Mouse (Mus musculus) brain, embryonic 14.5 days (tissue): Measurements from ENCODE around the gene Hsf4. TPM values are rescaled to one million over a fixed set of nuclear protein-coding genes. Genes with fewer than 3 reads are reported as not detected.

ENCODE experiments used
- DNase-seq: peaks from one replicate; pipeline ENCODE4 v3.0.0-alpha.2; 2011; ENCODE audit warnings: low read depth
- CTCF ChIP-seq: fragments of 200-500 bp; IDR thresholded peaks from 2 replicates; pipeline ENCODE4 v1.5.1; 2012; ENCODE audit warnings: inconsistent platforms, mild to moderate bottlenecking, moderate library complexity, borderline replicate concordance; ENCODE audit not compliant: insufficient read depth, insufficient read length; ENCODE audit errors: extremely low read depth
- POLR2A ChIP-seq: fragments of 200-500 bp; IDR thresholded peaks from 2 replicates; pipeline ENCODE4 v1.6.1; 2012; ENCODE audit warnings: mild to moderate bottlenecking, inconsistent platforms, borderline replicate concordance; ENCODE audit not compliant: poor library complexity, insufficient read depth, insufficient read length, severe bottlenecking; ENCODE audit errors: extremely low read depth
- polyA plus RNA-seq: library from polyadenylated mRNA; depleted of rRNA; stranded (reverse); fragments of >200 nt; gene quantifications from 2 replicates; pipeline ENCODE4 v1.2.3, GENCODE M21; 2012; rRNA removed

The Hsf4 gene
- polyA plus RNA-seq, 1 experiment, result 0.60 TPM

GRCm38 (mm10) chr8:105313622-105314402, 44.2 kb downstream of the Hsf4 start:
- TF ChIP-seq POLR2A (no peak), CTCF (no peak)
- no peak for DNase-seq

GRCm38 (mm10) chr8:105315073-105315769, 45.6 kb downstream of the Hsf4 start:
- DNase-seq, result no peak
- no peak for TF ChIP-seq POLR2A
- no peak for TF ChIP-seq CTCF

GRCm38 (mm10) chr8:105317941-105318340, 48.3 kb downstream of the Hsf4 start:
- DNase-seq, result no peak
- TF ChIP-seq CTCF (no peak), POLR2A (no peak)

GRCm38 (mm10) chr8:105318662-105319190, 49.1 kb downstream of the Hsf4 start:
- DNase-seq, result no peak
- TF ChIP-seq CTCF (no peak), POLR2A (no peak)

- TF ChIP-seq POLR2A, result no peak
- DNase-seq, result no peak
These were observed 53.6 kb downstream of the Hsf4 start for GRCm38 (mm10) chr8:105323183-105323582.

Other genes with a start within 250 kb of the Hsf4 start
- gene Ces3a, start 221.2 kb upstream of the Hsf4 start, polyA plus RNA-seq, result not detected in 2 replicates
- not detected in 2 replicates for gene Ces3b, start 186.0 kb upstream of the Hsf4 start, polyA plus RNA-seq
- 0.04 TPM in 1 of 2 replicates, not detected in the other for gene Ces4a, start 138.0 kb upstream of the Hsf4 start, polyA plus RNA-seq
- 26.5 and 31.9 TPM in 2 replicates for gene Cbfb, start 99.1 kb upstream of the Hsf4 start, polyA plus RNA-seq
- 33.4 and 40.5 TPM in 2 replicates for gene D230025D16Rik, start 44.7 kb upstream of the Hsf4 start, polyA plus RNA-seq
- gene B3gnt9, start 14.6 kb upstream of the Hsf4 start, polyA plus RNA-seq, result 5.9 and 6.6 TPM in 2 replicates
- 7.1 and 7.9 TPM in 2 replicates for gene Tradd, start 5.2 kb upstream of the Hsf4 start, polyA plus RNA-seq
- 1.00 TPM in 2 replicates for gene Fbxl8, start 5.2 kb upstream of the Hsf4 start, polyA plus RNA-seq
- 1.3 and 1.8 TPM in 2 replicates for gene Nol3, start 6.3 kb downstream of the Hsf4 start, polyA plus RNA-seq
- gene 4931428F04Rik, start 20.1 kb downstream of the Hsf4 start, polyA plus RNA-seq, result 176 and 217 TPM in 2 replicates
- gene Exoc3l, start 26.3 kb downstream of the Hsf4 start, polyA plus RNA-seq, result 12.6 and 13.7 TPM in 2 replicates
- gene E2f4, start 27.9 kb downstream of the Hsf4 start, polyA plus RNA-seq, result 89.4 and 126 TPM in 2 replicates
- gene Elmo3, start 35.8 kb downstream of the Hsf4 start, polyA plus RNA-seq, result 2.3 TPM in 2 replicates
- 2.3 and 2.4 TPM in 2 replicates for gene Lrrc29, start 56.5 kb downstream of the Hsf4 start, polyA plus RNA-seq
- 93.6 and 144 TPM in 2 replicates for gene Tmem208, start 56.6 kb downstream of the Hsf4 start, polyA plus RNA-seq
- 5.8 and 7.8 TPM in 2 replicates for gene Fhod1, start 78.2 kb downstream of the Hsf4 start, polyA plus RNA-seq
- 39.3 and 56.1 TPM in 2 replicates for gene Slc9a5, start 79.0 kb downstream of the Hsf4 start, polyA plus RNA-seq
- 11.5 and 13.6 TPM in 2 replicates for gene Plekhg4, start 103.5 kb downstream of the Hsf4 start, polyA plus RNA-seq
- 0.04 and 0.05 TPM in 2 replicates for gene Kctd19, start 143.7 kb downstream of the Hsf4 start, polyA plus RNA-seq
- gene Lrrc36, start 143.8 kb downstream of the Hsf4 start, polyA plus RNA-seq, result 1.4 and 1.6 TPM in 2 replicates
- 62.7 and 89.6 TPM in 2 replicates for gene Tppp3, start 201.7 kb downstream of the Hsf4 start, polyA plus RNA-seq
- gene Zdhhc1, start 227.1 kb downstream of the Hsf4 start, polyA plus RNA-seq, result 40.0 and 46.2 TPM in 2 replicates
- gene Hsd11b2, start 249.0 kb downstream of the Hsf4 start, polyA plus RNA-seq, result 8.3 and 12.1 TPM in 2 replicates